Mouse (Mus musculus): Measurements from ENCODE around the gene Shld1.
A peak's percentile ranks its signal among the peaks of the same experiment; 100 is the strongest.

Shld1 gene

GRCm38 (mm10) chr2:132693980-132694379, 7.2 kb downstream of the Shld1 start:
- no peak for DNase-seq

- no peak for DNase-seq
Observed at GRCm38 (mm10) chr2:132695358-132696093, 8.8 kb downstream of the Shld1 start.

GRCm38 (mm10) chr2:132696519-132696918, 9.8 kb downstream of the Shld1 start:
- DNase-seq, result no peak

- DNase-seq, result no peak
Observed at GRCm38 (mm10) chr2:132697256-132697655, 10.5 kb downstream of the Shld1 start.

GRCm38 (mm10) chr2:132697695-132698094, 11.0 kb downstream of the Shld1 start:
- no peak for DNase-seq

GRCm38 (mm10) chr2:132698420-132698819, 11.7 kb downstream of the Shld1 start:
- DNase-seq, result no peak

- DNase-seq, result no peak
Observed at GRCm38 (mm10) chr2:132700921-132701320, 14.2 kb downstream of the Shld1 start.

- peak; percentile 85 to 89 for DNase-seq
Observed at GRCm38 (mm10) chr2:132701451-132701886, 14.7 kb downstream of the Shld1 start.

GRCm38 (mm10) chr2:132705251-132705992, 18.7 kb downstream of the Shld1 start:
- peak in 1 of 2 experiments; percentile 47 for DNase-seq

- DNase-seq, result no peak
Observed at GRCm38 (mm10) chr2:132706309-132706708, 19.6 kb downstream of the Shld1 start.

- DNase-seq, result no peak
Observed at GRCm38 (mm10) chr2:132710488-132710887, 23.8 kb downstream of the Shld1 start.

- peak in 1 of 2 experiments; percentile 24 for DNase-seq
Observed at GRCm38 (mm10) chr2:132712061-132712460, 25.3 kb downstream of the Shld1 start.

- no peak for DNase-seq
Observed at GRCm38 (mm10) chr2:132714522-132714921, 27.8 kb downstream of the Shld1 start.

GRCm38 (mm10) chr2:132714946-132715345, 28.2 kb downstream of the Shld1 start:
- DNase-seq, result no peak

- peak; percentile 56 to 68 for DNase-seq
Observed at GRCm38 (mm10) chr2:132715421-132716070, 28.8 kb downstream of the Shld1 start.

- peak; percentile 86 to 89 for DNase-seq
Observed at GRCm38 (mm10) chr2:132716154-132716553, 29.4 kb downstream of the Shld1 start.

GRCm38 (mm10) chr2:132716901-132717536, 30.3 kb downstream of the Shld1 start:
- peak; percentile 46 to 50 for DNase-seq

GRCm38 (mm10) chr2:132717537-132717912, 30.8 kb downstream of the Shld1 start:
- DNase-seq, result no peak

GRCm38 (mm10) chr2:132720921-132721566, 34.3 kb downstream of the Shld1 start:
- peak; percentile 53 to 58 for DNase-seq

- DNase-seq, result no peak
Observed at GRCm38 (mm10) chr2:132721844-132722243, 35.1 kb downstream of the Shld1 start.

GRCm38 (mm10) chr2:132723958-132724431, 37.3 kb downstream of the Shld1 start:
- peak; percentile 59 to 61 for DNase-seq

GRCm38 (mm10) chr2:132724561-132724960, 37.8 kb downstream of the Shld1 start:
- no peak for DNase-seq

Data from cerebellum, postnatal 14 days (tissue).